Mouse (Mus musculus): ENCODE measurements at regions not wholly inside any gene's neighbourhood (a gene's known extent, or its start where the extent isn't known, plus 50 kb on each side); places are given as distances from the start of the nearest gene placed in this dataset.

DNA sequence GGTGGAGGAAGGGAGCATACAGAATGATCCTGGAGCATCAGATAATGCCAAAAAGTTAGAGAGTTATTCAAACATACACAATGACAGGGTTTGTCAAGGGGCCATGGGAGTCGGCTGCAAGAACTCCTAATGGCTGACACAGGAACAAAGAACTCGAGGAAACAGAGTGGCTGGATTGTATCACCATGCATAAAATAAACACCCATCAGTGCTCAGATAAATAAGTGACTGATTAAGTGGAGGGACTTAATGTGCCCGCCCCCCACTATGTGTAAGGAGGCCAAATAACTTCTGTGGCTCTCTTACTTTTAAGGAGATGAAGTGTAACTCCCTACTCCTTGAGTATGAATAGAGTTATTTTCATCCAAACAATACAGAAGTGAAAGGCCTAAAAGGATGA is 220.1 kb upstream of the 9630041A04Rik start:
- no peak overlapping the region for H3K9ac ChIP-seq (replicated peaks)
- no peak overlapping the region for H3K27ac ChIP-seq (replicated peaks)
- 65% methylated on average over 3 of the region's 3 CpGs for WGBS

DNA sequence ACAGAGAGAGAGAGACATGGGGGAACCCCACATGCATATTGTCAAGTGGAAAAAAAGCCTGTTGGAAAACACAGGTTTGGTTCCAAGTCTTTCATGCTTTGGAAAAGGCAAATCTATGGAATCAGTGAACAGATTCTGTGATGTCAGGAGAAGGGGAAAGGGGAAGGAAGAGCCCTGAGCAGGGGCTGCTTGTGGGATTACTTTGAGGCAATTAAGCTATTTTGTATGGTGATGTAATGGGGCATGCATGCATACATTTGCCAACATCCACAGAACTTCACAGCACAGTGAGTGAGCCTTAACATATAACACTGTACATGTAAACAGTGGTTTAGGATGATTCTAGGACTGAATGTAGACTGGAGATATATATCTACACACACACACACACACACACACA is 221.0 kb upstream of the 9630041A04Rik start:
- Histone ChIP-seq H3K4me3 (no peak overlapping the region), H3K9ac (replicated peaks) (no peak overlapping the region), H3K27ac (replicated peaks) (no peak overlapping the region), H3K4me1 (no peaks in the 10 kb centered on the region), H3K9me3 (0 out of 2 replicates have a peak, but pooled peaks cover 4% of the 10 kb centered on the region), H3K27me3 (no peaks in the 10 kb centered on the region), H3K36me3 (no peaks in the 10 kb centered on the region), H3K4me2 (replicated peaks) (no peak overlapping the region)
- no peak for ATAC-seq (ENCODE audit: low FRiP score, low read depth)

More for the DNA sequence above, 220.1 kb upstream of the 9630041A04Rik start:
- Histone ChIP-seq H3K4me3 (no peak overlapping the region), H3K36me3 (no peaks in the 10 kb centered on the region), H3K27me3 (no peaks in the 10 kb centered on the region), H3K4me2 (replicated peaks) (no peak overlapping the region), H3K4me1 (no peaks in the 10 kb centered on the region), H3K9me3 (0 out of 2 replicates have a peak, but pooled peaks cover 4% of the 10 kb centered on the region)
- ATAC-seq (ENCODE audit: low FRiP score, low read depth): no peak

DNA sequence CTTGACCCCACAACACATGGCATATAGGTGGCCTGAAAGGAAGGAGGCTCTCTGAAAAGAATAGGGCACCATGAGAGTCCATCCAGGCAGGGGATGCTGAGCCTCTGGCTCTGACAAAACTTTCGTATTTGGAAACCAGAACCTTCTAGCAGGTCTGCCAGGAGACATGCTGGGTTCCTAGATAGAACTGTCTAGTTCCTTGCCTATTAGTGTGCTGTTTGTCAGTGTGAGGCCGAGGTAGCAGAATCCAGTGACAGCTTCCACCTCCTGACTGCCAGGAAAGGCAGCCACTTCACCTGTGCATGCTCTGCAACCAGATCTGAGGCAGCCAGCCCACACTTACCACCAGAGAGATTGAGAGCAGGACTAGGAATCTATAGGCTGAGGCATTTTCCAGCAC is 245.4 kb upstream of the 9630041A04Rik start:
- Histone ChIP-seq H3K9me3 (no peaks in the 10 kb centered on the region), H3K27ac (replicated peaks) (no peak overlapping the region), H3K4me2 (replicated peaks) (no peak overlapping the region), H3K9ac (replicated peaks) (no peak overlapping the region), H3K4me3 (no peak overlapping the region), H3K36me3 (no peaks in the 10 kb centered on the region), H3K27me3 (no peaks in the 10 kb centered on the region), H3K4me1 (no peaks in the 10 kb centered on the region)
- no peak for ATAC-seq (ENCODE audit: low FRiP score, low read depth)
- 78% methylated on average over 2 of the region's 2 CpGs for WGBS

DNA sequence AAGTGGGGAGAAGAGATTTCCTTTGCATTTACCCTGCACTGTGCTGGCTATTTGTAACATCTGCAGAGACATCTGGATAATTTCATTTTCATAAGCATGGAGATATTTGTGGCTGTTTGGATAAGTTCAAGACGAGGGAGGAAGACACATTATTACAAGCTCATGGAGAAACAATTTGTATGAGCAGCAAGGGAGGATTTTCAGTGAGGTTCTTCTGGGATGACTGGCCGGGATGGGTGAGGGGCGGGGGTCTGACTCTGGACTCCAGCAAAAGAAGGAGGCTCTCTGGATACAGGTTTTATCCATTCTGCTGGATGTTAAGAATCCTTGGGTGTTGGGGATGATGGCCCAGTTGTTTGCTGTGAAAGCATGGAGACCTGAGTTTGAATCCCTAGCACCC is 246.5 kb upstream of the 9630041A04Rik start:
- H3K4me2 ChIP-seq (replicated peaks): no peak overlapping the region
- H3K4me3 ChIP-seq: no peak overlapping the region
- H3K27me3 ChIP-seq: peaks cover 7% of the 10 kb centered on the region; the same call in 1 of the 2 replicates
- no peak for ATAC-seq (ENCODE audit: low FRiP score, low read depth)
- no peaks in the 10 kb centered on the region for H3K36me3 ChIP-seq
- H3K9ac ChIP-seq (replicated peaks): no peak overlapping the region
- 82% methylated on average over 3 of the region's 3 CpGs for WGBS
- H3K27ac ChIP-seq (replicated peaks): no peak overlapping the region
- no peaks in the 10 kb centered on the region for H3K4me1 ChIP-seq
- no peaks in the 10 kb centered on the region for H3K9me3 ChIP-seq

DNA sequence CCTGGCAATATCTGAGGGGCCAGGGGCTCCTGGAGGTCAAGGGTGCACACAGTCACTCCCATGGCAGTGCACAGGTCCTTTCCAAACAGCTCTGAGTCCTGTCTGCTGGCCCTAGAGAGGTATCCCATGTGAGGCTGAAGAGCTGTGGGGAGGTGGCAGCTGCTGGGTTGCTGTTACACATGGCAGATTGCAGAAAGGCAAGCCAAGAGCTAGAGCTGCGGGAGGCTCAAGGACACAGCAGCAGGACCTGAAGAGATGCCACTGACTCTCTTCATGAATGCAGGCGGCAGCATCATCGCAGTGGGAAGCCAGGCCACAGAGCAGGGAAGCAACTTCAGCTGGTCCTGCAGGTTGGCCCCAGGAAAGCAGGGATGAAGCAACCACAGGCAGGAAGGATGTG is 247.7 kb upstream of the 9630041A04Rik start:
- H3K27ac ChIP-seq (replicated peaks): no peak overlapping the region
- WGBS: 81% methylated on average over 3 of the region's 3 CpGs
- no peak overlapping the region for H3K4me3 ChIP-seq
- ATAC-seq (ENCODE audit: low FRiP score, low read depth): no peak
- no peak overlapping the region for H3K4me2 ChIP-seq (replicated peaks)
- no peaks in the 10 kb centered on the region for H3K4me1 ChIP-seq
- peaks cover 7% of the 10 kb centered on the region; the same call in 1 of the 2 replicates for H3K27me3 ChIP-seq
- no peaks in the 10 kb centered on the region for H3K9me3 ChIP-seq
- H3K9ac ChIP-seq (replicated peaks): no peak overlapping the region
- no peaks in the 10 kb centered on the region for H3K36me3 ChIP-seq

DNA sequence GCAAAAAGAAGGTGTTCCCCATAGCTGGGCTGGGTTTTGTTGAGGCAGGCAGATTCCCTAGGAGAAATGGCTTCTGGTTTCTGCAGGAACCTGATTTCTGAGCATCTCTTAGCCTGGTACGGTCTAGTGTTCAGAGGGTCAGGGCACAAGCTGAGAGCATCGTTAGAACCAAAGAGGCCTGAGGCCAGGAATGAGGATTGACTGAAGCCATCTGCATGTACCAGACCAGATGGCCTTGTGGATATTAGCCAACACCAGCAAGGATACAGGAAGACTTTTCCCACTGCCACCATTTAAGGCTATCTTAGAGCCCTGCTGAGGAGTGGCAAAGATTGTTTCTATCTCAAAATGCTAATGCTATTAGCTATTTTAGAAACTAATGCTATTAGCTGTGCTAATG is 248.2 kb upstream of the 9630041A04Rik start:
- Histone ChIP-seq H3K36me3 (no peaks in the 10 kb centered on the region), H3K27me3 (peaks cover 7% of the 10 kb centered on the region; the same call in 1 of the 2 replicates), H3K4me1 (no peaks in the 10 kb centered on the region), H3K9me3 (no peaks in the 10 kb centered on the region), H3K4me2 (replicated peaks) (no peak overlapping the region), H3K27ac (replicated peaks) (no peak overlapping the region), H3K9ac (replicated peaks) (no peak overlapping the region), H3K4me3 (no peak overlapping the region)
- no peak for ATAC-seq (ENCODE audit: low FRiP score, low read depth)
- 87% methylated on average over 2 of the region's 2 CpGs for WGBS

DNA sequence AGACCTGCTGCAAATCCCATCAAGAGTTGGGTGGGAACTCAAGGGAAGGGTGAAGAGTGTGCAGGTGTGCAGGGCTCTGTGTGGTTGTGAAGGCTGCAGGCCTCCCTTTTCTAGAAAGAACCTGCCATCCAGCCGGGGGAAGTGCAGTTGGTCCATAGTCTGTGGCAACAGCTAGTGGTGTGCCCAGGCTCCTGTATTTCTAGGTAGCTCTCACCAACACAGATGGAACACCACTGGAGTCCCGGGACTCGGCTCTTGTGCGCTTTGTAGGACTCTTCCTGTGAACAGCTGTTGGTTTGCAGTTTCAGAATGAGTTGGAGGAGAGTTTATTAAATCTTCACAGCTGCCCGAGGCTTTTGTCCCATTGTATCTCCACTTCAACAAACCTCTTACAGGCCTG is 248.7 kb upstream of the 9630041A04Rik start:
- no peaks in the 10 kb centered on the region for H3K9me3 ChIP-seq
- no peak overlapping the region for H3K9ac ChIP-seq (replicated peaks)
- no peaks in the 10 kb centered on the region for H3K36me3 ChIP-seq
- no peak for ATAC-seq (ENCODE audit: low FRiP score, low read depth)
- no peak overlapping the region for H3K4me3 ChIP-seq
- H3K4me1 ChIP-seq: no peaks in the 10 kb centered on the region
- H3K27ac ChIP-seq (replicated peaks): no peak overlapping the region
- H3K4me2 ChIP-seq (replicated peaks): no peak overlapping the region
- WGBS: 87% methylated on average over 5 of the region's 5 CpGs
- H3K27me3 ChIP-seq: peaks cover 7% of the 10 kb centered on the region; the same call in 1 of the 2 replicates

DNA sequence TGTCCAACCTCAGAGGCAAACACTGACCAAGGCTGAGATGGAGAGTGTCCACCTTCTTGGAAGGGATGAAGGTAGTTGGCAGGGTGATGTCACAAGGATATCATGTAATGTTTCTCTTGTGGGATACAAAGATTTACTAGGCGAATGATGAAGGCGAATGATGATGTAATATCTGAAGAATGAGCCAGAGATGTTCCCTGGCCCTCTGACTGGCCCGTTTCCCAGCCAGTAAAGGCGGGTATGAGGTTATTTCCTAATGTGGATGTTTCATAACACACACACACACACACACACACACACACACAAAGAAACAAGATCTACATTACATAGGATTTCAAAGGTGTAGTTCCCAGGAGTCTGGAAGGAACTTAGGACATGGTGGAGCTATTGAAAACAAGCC is 249.1 kb upstream of the 9630041A04Rik start:
- H3K9me3 ChIP-seq: no peaks in the 10 kb centered on the region
- no peak overlapping the region for H3K4me2 ChIP-seq (replicated peaks)
- WGBS: 81% methylated on average over 4 of the region's 4 CpGs
- H3K4me1 ChIP-seq: no peaks in the 10 kb centered on the region
- ATAC-seq (ENCODE audit: low FRiP score, low read depth): no peak
- peaks cover 7% of the 10 kb centered on the region; the same call in 1 of the 2 replicates for H3K27me3 ChIP-seq
- no peak overlapping the region for H3K4me3 ChIP-seq
- H3K9ac ChIP-seq (replicated peaks): no peak overlapping the region
- H3K27ac ChIP-seq (replicated peaks): no peak overlapping the region
- no peaks in the 10 kb centered on the region for H3K36me3 ChIP-seq

DNA sequence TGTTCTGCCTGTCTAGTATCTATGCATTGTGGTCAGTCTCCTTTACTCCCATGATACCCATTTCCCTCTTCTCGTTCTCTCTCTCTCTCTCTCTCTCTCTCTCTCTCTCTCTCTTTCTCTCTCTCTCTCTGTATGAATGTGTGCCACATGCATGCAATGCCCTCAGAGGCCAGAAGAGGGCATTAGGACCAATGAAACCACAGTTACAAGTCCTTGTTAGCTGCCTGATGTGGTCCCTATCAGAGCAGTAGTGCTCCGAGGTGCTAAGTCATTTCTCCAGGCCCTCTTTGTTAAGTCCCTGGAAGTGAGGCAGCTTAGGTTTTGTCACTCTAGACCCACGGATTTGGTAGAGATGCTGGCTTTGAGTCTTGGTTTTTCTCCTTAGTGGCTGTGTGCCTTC is 250.2 kb upstream of the 9630041A04Rik start:
- 39% methylated on average over 3 of the region's 3 CpGs for WGBS
- Histone ChIP-seq H3K27ac (replicated peaks) (no peak overlapping the region), H3K4me2 (replicated peaks) (no peak overlapping the region), H3K27me3 (peaks cover 11% of the 10 kb centered on the region; the same call in 1 of the 2 replicates), H3K36me3 (no peaks in the 10 kb centered on the region), H3K9me3 (no peaks in the 10 kb centered on the region), H3K4me1 (no peaks in the 10 kb centered on the region), H3K9ac (replicated peaks) (no peak overlapping the region), H3K4me3 (no peak overlapping the region)
- ATAC-seq (ENCODE audit: low FRiP score, low read depth): no peak

DNA sequence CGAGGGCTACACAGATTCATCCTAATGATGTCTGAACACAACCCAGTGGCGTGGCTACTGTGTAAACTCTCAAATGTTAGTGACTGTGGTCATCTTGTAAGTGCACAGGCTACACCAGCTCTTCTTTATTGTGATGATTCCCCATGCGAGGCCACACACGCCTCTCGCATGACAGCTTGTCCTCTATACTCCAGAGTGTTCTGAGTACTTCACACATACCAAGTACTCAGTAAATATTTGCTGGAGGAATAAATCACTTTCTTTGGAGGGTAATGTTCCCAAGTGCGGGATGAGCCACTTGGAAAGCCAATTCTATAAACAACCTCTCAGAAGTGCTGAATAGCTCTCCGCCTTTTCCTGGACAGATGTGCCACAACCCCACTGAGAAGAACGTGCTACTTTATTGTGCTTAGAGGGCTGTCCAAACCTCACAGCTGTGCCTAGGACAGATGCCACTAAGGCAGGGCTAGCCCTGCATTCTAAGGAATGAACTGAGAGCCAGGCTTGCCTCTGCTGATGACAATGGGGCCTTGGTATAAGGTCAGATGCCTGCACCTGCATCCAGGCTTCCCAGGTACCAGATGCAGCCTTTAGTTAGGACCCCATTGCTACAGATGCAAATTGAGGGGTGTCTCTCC is 250.7 kb upstream of the 9630041A04Rik start:
- H3K27ac ChIP-seq (replicated peaks): no peak overlapping the region
- no peak overlapping the region for H3K4me2 ChIP-seq (replicated peaks)
- ATAC-seq (ENCODE audit: low FRiP score, low read depth): no peak
- no peak overlapping the region for H3K9ac ChIP-seq (replicated peaks)
- peaks cover 11% of the 10 kb centered on the region; the same call in 1 of the 2 replicates for H3K27me3 ChIP-seq
- no peak overlapping the region for H3K4me3 ChIP-seq
- H3K9me3 ChIP-seq: no peaks in the 10 kb centered on the region
- 70% methylated on average over 8 of the region's 8 CpGs for WGBS
- no peaks in the 10 kb centered on the region for H3K36me3 ChIP-seq
- no peaks in the 10 kb centered on the region for H3K4me1 ChIP-seq

DNA sequence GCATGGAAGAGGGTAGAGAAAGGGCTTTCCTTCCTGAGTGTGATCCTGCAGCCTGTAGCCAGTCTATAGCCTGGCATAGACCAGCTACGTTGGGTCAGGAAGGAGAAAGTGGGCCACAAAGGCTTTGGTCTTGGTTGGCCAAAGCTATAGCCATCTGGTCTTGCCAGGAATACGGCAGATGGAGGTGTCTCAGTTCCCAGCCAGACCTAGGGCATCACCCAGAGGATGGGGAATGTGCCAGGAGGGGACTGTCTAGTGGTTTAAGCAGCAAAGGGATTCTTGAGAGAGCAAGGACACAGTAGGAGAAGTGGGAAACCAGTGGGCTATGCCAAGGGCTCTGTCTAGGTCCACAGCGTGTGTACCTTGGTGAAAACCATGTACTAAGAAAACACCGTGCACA is 251.3 kb upstream of the 9630041A04Rik start:
- no peaks in the 10 kb centered on the region for H3K9me3 ChIP-seq
- ATAC-seq (ENCODE audit: low FRiP score, low read depth): no peak
- H3K4me3 ChIP-seq: no peak overlapping the region
- H3K27ac ChIP-seq (replicated peaks): no peak overlapping the region
- no peaks in the 10 kb centered on the region for H3K4me1 ChIP-seq
- WGBS: 89% methylated on average over 4 of the region's 4 CpGs
- peaks cover 11% of the 10 kb centered on the region; the same call in 1 of the 2 replicates for H3K27me3 ChIP-seq
- H3K9ac ChIP-seq (replicated peaks): no peak overlapping the region
- H3K4me2 ChIP-seq (replicated peaks): no peak overlapping the region
- no peaks in the 10 kb centered on the region for H3K36me3 ChIP-seq

DNA sequence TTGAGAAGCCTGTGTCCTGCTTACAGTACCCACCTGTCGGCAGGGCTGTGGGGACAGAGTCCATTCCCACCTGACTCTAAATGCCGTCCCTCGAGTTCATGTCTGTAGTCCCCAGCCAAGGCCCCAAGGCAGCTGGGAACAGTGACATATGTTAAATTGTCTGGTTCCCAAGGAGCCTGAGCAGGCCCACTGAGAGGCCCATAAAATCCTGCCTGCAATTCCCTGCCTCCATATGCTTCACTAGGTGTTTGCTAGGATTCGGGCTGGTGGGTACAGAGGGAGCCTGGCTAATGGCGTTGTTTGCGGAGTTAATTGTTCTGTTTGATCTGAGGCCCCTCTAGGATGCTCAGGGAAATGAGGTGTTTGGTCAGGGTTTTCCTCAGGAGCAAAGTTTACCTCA is 258.8 kb upstream of the 9630041A04Rik start:
- H3K9ac ChIP-seq (replicated peaks): no peak overlapping the region
- H3K4me1 ChIP-seq: no peaks in the 10 kb centered on the region
- 77% methylated on average over 6 of the region's 6 CpGs for WGBS

DNA sequence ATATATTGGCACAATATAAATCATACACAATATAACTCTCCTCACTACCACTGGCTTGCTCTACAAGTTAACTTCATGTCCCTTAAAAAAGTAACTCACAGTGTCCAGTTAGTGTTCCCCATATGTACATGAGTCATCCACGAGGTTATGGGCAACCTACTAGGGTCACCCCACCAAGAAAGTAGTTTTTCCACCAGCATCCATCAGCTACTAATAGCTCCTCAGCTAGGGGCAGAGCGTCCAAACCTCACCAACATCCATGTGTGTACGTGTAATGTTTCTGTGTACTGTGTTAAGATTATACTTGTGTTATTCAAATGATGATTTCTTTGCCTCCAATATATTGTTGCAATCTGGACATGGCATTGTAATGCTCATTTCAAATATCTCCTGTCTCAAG is 264.7 kb upstream of the 9630041A04Rik start:
- 89% methylated on average over 3 of the region's 3 CpGs for WGBS
- no peak for ATAC-seq (ENCODE audit: low FRiP score, low read depth)
- H3K27ac ChIP-seq (replicated peaks): no peak overlapping the region
- H3K9me3 ChIP-seq: no peaks in the 10 kb centered on the region
- H3K4me2 ChIP-seq (replicated peaks): no peak overlapping the region
- H3K4me3 ChIP-seq: no peak overlapping the region
- no peaks in the 10 kb centered on the region for H3K27me3 ChIP-seq
- no peaks in the 10 kb centered on the region for H3K4me1 ChIP-seq
- no peak overlapping the region for H3K9ac ChIP-seq (replicated peaks)
- no peaks in the 10 kb centered on the region for H3K36me3 ChIP-seq

More for the DNA sequence above, 258.8 kb upstream of the 9630041A04Rik start:
- H3K27me3 ChIP-seq: 0 out of 2 replicates have a peak, but pooled peaks cover 4% of the 10 kb centered on the region
- no peak overlapping the region for H3K4me2 ChIP-seq (replicated peaks)
- H3K27ac ChIP-seq (replicated peaks): no peak overlapping the region
- no peaks in the 10 kb centered on the region for H3K36me3 ChIP-seq
- H3K4me3 ChIP-seq: no peak overlapping the region
- ATAC-seq (ENCODE audit: low FRiP score, low read depth): no peak
- H3K9me3 ChIP-seq: no peaks in the 10 kb centered on the region

Measured in midbrain, embryonic 12.5 days (tissue).